Mouse (Mus musculus) hematopoietic stem cell, adult 5-6 weeks (primary cell): ENCODE results near the gene Pik3ip1. TPM values are rescaled to one million over a fixed set of nuclear protein-coding genes. Genes with fewer than 3 reads are reported as not detected.

Experiments
- ATAC-seq, 2 experiments: fragments of 125-278 bp in 1 of 2; replicated peaks in 1 of 2; 2 replicates each; pipeline ENCODE4 v1.8.0; 2016 to 2017; ENCODE audit warnings: inconsistent platforms in 2 of 2, mild to moderate bottlenecking in 2 of 2, moderate number of reproducible peaks in 2 of 2, low read depth in 1 of 2, moderate TSS enrichment in 1 of 2; ENCODE audit not compliant: low FRiP score in 2 of 2, poor library complexity in 2 of 2, severe bottlenecking in 2 of 2, insufficient read depth in 1 of 2, low TSS enrichment in 1 of 2
- total RNA-seq: library from RNA; stranded (forward); fragments of 172-1452, 232-1000 nt; gene quantifications from 2 replicates; pipeline ENCODE4 v1.2.3, GENCODE M21; 2017

Gene Pik3ip1
- total RNA-seq, 1 experiment from 2014 or later: 116 TPM

GRCm38 (mm10) chr11:3297871-3298812, 32.1 kb upstream of the Pik3ip1 start:
- peak; percentile 74 to 79 for ATAC-seq

GRCm38 (mm10) chr11:3298813-3299185, 31.4 kb upstream of the Pik3ip1 start:
- no peak for ATAC-seq

- no peak for ATAC-seq
Measured at GRCm38 (mm10) chr11:3301075-3301474, 29.1 kb upstream of the Pik3ip1 start.

- ATAC-seq: no peak
Measured at GRCm38 (mm10) chr11:3302385-3302784, 27.8 kb upstream of the Pik3ip1 start.

GRCm38 (mm10) chr11:3302792-3303191, 27.4 kb upstream of the Pik3ip1 start:
- ATAC-seq: no peak

- no peak for ATAC-seq
Measured at GRCm38 (mm10) chr11:3305821-3306220, 24.4 kb upstream of the Pik3ip1 start.

GRCm38 (mm10) chr11:3307875-3308274, 22.3 kb upstream of the Pik3ip1 start:
- no peak for ATAC-seq

- no peak for ATAC-seq
Measured at GRCm38 (mm10) chr11:3309884-3310283, 20.3 kb upstream of the Pik3ip1 start.

GRCm38 (mm10) chr11:3310789-3311585, 19.2 kb upstream of the Pik3ip1 start:
- peak; percentile 33 to 56; a peak in 3 of 4 replicates for ATAC-seq

- ATAC-seq: no peak
Measured at GRCm38 (mm10) chr11:3311586-3312347, 18.4 kb upstream of the Pik3ip1 start.

- ATAC-seq: 0 out of 4 replicates have a peak, but pooled peaks have one; percentile 10 to 12
Measured at GRCm38 (mm10) chr11:3313294-3313693, 16.9 kb upstream of the Pik3ip1 start.

GRCm38 (mm10) chr11:3314148-3314547, 16.1 kb upstream of the Pik3ip1 start:
- ATAC-seq: peak; percentile 54 to 63; a peak in 3 of 4 replicates

- no peak for ATAC-seq
Measured at GRCm38 (mm10) chr11:3318286-3318685, 11.9 kb upstream of the Pik3ip1 start.

- ATAC-seq: no peak
Measured at GRCm38 (mm10) chr11:3328271-3328670, 1.9 kb upstream of the Pik3ip1 start.

GRCm38 (mm10) chr11:3328806-3329775, 1.1 kb upstream of the Pik3ip1 start:
- no peak for ATAC-seq

- ATAC-seq: peak; percentile 46 to 57
Measured at GRCm38 (mm10) chr11:3330566-3330965, 365 bp downstream of the Pik3ip1 start.
